Mouse (Mus musculus) brain, adult 2 months (tissue): ENCODE measurements around the gene Olfr1330.
"Not testable (repeated sequence)": the region's sequence is repeated elsewhere in the genome, so short reads cannot be mapped to it uniquely, and the experiment has no call there.

ENCODE experiments used
- DNase-seq: peaks from one replicate; pipeline ENCODE4 v3.0.0; 2011; ENCODE audit warnings: low read depth, low spot score

Olfr1330 gene

DNA sequence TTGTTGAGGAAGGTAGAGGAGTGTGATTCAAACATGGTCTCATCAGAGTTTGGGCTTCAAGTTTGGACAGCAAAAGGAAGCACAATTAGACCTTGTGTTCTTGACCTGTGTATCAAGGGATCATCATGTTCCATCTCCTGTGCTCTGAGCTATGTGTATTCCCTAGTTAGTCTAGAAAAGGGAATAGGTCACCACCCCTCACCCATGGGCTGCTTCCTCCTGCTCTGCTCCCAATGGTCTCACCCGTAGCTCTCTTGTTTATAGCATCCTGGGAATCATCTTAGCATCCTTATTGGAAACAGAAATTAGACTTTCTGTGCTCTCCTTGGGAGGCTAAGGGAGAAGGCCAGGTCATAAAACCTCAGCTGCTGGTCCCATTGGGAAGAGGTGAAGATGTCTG is at the start of gene Olfr1330:
Gene Olfr1330 (plus strand): TSS at position 301 of the 400 bp plus-strand sequence.
- no peak for DNase-seq

DNA sequence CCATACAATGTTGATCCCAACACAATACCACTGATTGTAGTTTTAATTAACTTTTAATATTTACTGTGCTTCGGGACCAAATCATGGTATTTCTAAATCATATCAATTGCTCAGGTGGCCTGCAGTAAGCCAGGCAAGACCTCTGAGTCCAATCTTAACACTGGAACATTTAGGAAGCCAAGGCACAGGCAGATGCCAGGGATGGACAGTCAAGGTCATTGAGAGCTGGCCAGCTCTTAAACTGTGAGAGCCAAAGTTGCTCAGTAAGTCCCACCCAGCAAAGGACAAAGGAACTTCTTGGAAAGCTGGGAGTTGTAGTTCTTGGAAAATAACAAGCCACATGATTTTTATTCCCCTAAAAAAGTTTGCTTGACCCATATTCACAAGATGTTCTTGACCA is 26.6 kb upstream of the Olfr1330 start:
- peak; percentile 4 for DNase-seq

DNA sequence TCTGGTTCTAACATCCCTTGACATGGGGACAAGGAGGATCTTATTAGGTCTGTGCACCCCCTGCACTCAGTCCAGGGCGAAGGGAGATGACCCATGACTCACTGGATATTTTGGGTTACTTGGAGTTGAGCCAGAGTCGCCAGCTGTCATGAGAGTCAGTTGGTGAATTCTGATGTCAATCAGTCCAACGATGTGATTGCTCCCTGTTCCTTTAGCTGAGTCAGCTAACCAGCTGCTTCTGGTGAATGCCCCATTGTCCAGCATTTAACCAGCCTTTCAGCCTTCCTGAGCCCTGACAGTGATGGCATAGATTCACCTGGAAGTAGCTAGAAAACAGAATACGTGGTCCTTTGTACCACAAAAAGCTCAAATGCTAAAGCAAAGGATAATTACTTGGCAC is 25.7 kb upstream of the Olfr1330 start:
- peak; percentile 90 for DNase-seq

- no peak for DNase-seq
Measured at GRCm38 (mm10) chr4:118864349-118864748, 24.0 kb upstream of the Olfr1330 start, which contains the start of gene Olfr1331. TSS of gene Olfr1331 (plus strand) at chr4:118864649.

- peak; percentile 1 for DNase-seq
Measured at GRCm38 (mm10) chr4:118867566-118867965, 20.8 kb upstream of the Olfr1330 start.

DNA sequence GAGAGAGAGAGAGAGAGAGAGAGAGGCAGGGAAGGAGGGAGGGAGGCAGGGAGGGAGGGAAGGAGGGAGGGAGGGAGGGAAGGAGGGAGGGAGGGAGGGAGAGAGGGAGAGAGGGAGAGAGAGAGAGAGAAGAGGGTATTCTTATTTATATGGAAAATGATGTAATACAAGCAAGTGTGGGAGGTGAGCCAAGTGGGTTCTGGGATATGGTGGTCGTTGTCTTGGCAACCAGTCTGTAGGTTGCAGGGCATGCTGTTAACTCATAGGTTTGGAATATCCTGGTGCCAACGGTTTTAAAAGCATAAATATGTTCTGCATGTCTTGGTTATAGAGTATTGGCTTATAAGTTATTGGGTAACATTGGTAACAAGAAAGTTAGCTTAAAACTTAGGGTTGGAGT is 13.6 kb downstream of the Olfr1330 start:
- peak; percentile 19 for DNase-seq

DNA sequence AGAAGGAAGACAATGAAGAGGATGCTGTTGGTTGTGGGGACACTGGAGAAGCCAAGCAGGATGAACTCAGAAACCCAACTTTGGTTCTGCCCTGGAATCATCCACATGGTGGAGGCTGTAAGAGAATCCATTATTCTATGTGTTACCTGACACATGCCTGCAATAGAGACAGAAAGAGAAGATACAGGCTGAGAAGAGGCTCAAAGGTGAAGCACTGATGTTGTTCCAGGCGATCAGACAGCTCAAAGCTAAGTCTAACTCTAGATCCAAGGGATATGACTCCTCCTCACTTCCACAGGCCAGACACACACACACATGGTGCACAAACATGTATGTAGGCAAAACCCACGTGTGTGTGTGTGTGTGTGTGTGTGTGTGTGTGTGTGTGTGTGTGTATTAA is 29.0 kb downstream of the Olfr1330 start, which contains the start of gene Olfr1329:
Gene Olfr1329 (minus strand): TSS at position 101 of the 400 bp plus-strand sequence.
- DNase-seq, result not testable (repeated sequence)

DNA sequence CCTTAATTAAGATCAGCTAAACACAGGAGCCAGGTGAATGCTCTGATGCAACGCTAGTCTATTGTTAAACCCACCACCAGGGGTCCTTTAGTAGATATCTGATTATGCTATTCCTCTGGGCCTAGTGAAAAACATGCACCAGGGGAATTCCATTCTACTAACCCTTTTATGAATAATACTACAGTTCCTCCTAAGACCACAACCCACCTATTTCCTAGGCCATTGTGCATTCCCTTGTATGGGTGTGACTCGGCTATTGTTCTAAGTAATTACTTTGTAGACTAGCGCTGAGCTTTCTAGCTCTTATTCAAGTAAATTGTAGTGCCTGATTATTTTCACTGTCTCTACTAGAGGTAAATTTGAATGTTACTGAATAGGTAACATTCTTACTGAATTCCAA is 42.9 kb downstream of the Olfr1330 start:
- not testable (repeated sequence) for DNase-seq

- DNase-seq, result no peak
Measured at GRCm38 (mm10) chr4:118938512-118938911, 50.1 kb downstream of the Olfr1330 start, which contains the start of gene Olfr1328. TSS of gene Olfr1328 (minus strand) at chr4:118938612.
